ENCODE assay signal across 8 mouse cellular contexts in the genomic region with DNA sequence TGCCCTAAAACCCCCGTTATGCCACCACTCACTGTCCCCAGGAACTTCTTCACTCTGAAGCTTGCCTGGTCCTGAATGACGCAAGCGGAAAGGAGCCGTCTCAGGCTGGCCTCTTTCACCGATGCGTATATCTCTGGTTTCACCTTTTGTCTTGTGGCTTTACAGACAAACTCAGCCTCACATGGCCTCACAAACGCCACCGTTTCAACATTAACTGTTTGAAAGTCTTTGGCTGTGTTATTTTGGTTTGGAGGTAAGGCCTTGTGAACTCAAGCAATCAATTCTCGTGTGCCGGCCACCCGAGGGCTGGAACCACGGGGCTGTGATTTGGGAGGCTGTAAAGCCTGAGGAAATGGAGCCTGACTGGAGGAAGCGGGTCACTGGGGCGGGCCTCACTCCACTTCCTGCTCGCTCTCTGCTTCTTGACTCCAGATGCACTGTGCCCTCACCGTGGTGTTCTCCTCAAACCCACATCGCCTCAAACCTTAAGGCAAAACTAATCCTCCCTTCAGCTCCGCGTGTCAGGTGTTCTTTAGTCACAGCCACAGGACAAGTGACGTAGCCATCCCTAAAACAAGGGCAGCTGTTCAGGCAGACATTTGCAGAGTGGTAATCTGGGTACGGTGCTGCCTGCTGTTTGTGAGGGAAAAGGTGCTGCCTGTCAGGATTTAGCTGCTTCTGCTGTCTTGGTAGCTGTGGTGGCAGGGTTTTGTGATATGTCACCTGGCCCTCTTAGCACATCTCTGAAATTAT.
DNase-seq lines count a peak whose midpoint lies in the region; ATAC-seq and TF ChIP-seq lines count a peak whose summit lies in the region.

No protein-coding gene starts in this region.

- H3K4me1 ChIP-seq in hindbrain, embryonic 11.5 days (replicated peaks; ENCODE audit: control insufficient read depth, insufficient read depth, low read length) = peaks cover 6% of the 10 kb centered on the region
- H3K4me1 ChIP-seq in limb, embryonic 15.5 days = peaks cover 61% of the 10 kb centered on the region
- peaks cover 66% of the 10 kb centered on the region for H3K4me1 ChIP-seq in midbrain, embryonic 16.5 days (ENCODE audit: control insufficient read depth, insufficient read depth, low read length)
- peaks cover 41% of the 10 kb centered on the region for H3K4me1 ChIP-seq in thymus, adult 2 months (replicated peaks; ENCODE audit: control insufficient read depth, insufficient read depth, low read length)

- H3K36me3 ChIP-seq in hindbrain, embryonic 11.5 days (ENCODE audit: control insufficient read depth, insufficient read depth, low read length) = no peaks in the 10 kb centered on the region
- H3K36me3 ChIP-seq in limb, embryonic 15.5 days = peaks cover 7% of the 10 kb centered on the region
- H3K36me3 ChIP-seq in midbrain, embryonic 16.5 days (ENCODE audit: control insufficient read depth, insufficient read depth, low read length) = no peaks in the 10 kb centered on the region
- H3K36me3 ChIP-seq in thymus, adult 2 months (ENCODE audit: control insufficient read depth, insufficient read depth, low read length) = no peaks in the 10 kb centered on the region

- H3K4me3 ChIP-seq in hindbrain, embryonic 11.5 days (ENCODE audit: low read depth, low read length) = no peak overlapping the region
- H3K4me3 ChIP-seq in limb, embryonic 15.5 days = no peak overlapping the region
- H3K4me3 ChIP-seq in midbrain, embryonic 16.5 days (ENCODE audit: low read depth, low read length) = no peak overlapping the region
- H3K4me3 ChIP-seq in thymus, adult 2 months (ENCODE audit: control insufficient read depth, insufficient read depth, low read length) = peak overlapping the region; percentile 57

- H3K4me2 ChIP-seq in hindbrain, embryonic 11.5 days (replicated peaks; ENCODE audit: low read depth, low read length) = no peak overlapping the region
- H3K4me2 ChIP-seq in limb, embryonic 15.5 days = 0 out of 2 replicates have a peak overlapping the region, but pooled peaks have one; percentile 4
- H3K4me2 ChIP-seq in midbrain, embryonic 16.5 days (ENCODE audit: low read length) = no peak overlapping the region

- 63% methylated on average over 21 of the region's 21 CpGs for WGBS in hindbrain, embryonic 11.5 days
- 34% methylated on average over 21 of the region's 21 CpGs for WGBS in limb, embryonic 15.5 days
- WGBS in midbrain, embryonic 16.5 days = 56% methylated on average over 21 of the region's 21 CpGs
- WGBS in thymus, adult 2 months = 2% methylated on average over 21 of the region's 21 CpGs

- no peak for TF ChIP-seq CTCF in thymus, adult 2 months (IDR thresholded peaks at IDR 0.05; ENCODE audit: borderline replicate concordance, control insufficient read depth, extremely low read depth, insufficient read depth, low read length, poor library complexity)

- peak; percentile 49; the same call in 1 of the 2 replicates for TF ChIP-seq POLR2A in thymus, adult 2 months (IDR thresholded peaks at IDR 0.05; ENCODE audit: control insufficient read depth, extremely low read depth, insufficient read depth, low read length, poor library complexity)

- no peak overlapping the region for H3K9ac ChIP-seq in hindbrain, embryonic 11.5 days (ENCODE audit: low read depth, low read length)
- H3K9ac ChIP-seq in limb, embryonic 15.5 days = no peak overlapping the region
- no peak overlapping the region for H3K9ac ChIP-seq in midbrain, embryonic 16.5 days (ENCODE audit: low read depth, low read length)

- H3K27me3 ChIP-seq in hindbrain, embryonic 11.5 days (ENCODE audit: control insufficient read depth, insufficient read depth, low read length) = no peaks in the 10 kb centered on the region
- no peaks in the 10 kb centered on the region for H3K27me3 ChIP-seq in limb, embryonic 15.5 days
- no peaks in the 10 kb centered on the region for H3K27me3 ChIP-seq in midbrain, embryonic 16.5 days (ENCODE audit: control insufficient read depth, insufficient read depth, low read depth, low read length)
- no peaks in the 10 kb centered on the region for H3K27me3 ChIP-seq in thymus, adult 2 months (ENCODE audit: control insufficient read depth, insufficient read depth, low read length)

- no peaks in the 10 kb centered on the region for H3K9me3 ChIP-seq in hindbrain, embryonic 11.5 days (ENCODE audit: control insufficient read depth, low read length)
- H3K9me3 ChIP-seq in limb, embryonic 15.5 days = no peaks in the 10 kb centered on the region
- no peaks in the 10 kb centered on the region for H3K9me3 ChIP-seq in midbrain, embryonic 16.5 days (replicated peaks; ENCODE audit: control insufficient read depth, low read length, poor library complexity, severe bottlenecking)

- peak; percentile 29 for DNase-seq in R1 (ENCODE audit: low read depth, low spot score)
- peak; percentile 56 for DNase-seq in embryo, embryonic 10.5 days (ENCODE audit: low spot score)
- no peak for DNase-seq in hindbrain, embryonic 11.5 days (ENCODE audit: low spot score)
- DNase-seq in thymus, adult 2 months = peak; percentile 78
- no peak for DNase-seq in layer of hippocampus, adult 8-10 months (ENCODE audit: low spot score in 2 of 2)
- no peak for DNase-seq in right cerebral cortex, postnatal 36 days (ENCODE audit: low spot score in 2 of 2)

- peak overlapping the region; percentile 36; the same call in 1 of the 2 replicates for H3K27ac ChIP-seq in hindbrain, embryonic 11.5 days (ENCODE audit: low read depth, low read length)
- H3K27ac ChIP-seq in limb, embryonic 15.5 days = peak overlapping the region; percentile 35; the same call in 1 of the 2 replicates
- peak overlapping the region; percentile 79; the same call in 1 of the 2 replicates for H3K27ac ChIP-seq in midbrain, embryonic 16.5 days (ENCODE audit: low read length)
- H3K27ac ChIP-seq in thymus, adult 2 months (ENCODE audit: control insufficient read depth, insufficient read depth, low read length) = peak overlapping the region; percentile 91

- no peak for ATAC-seq in hindbrain, embryonic 11.5 days (ENCODE audit: low FRiP score)
- no peak for ATAC-seq in limb, embryonic 15.5 days (ENCODE audit: insufficient number of reproducible peaks, low FRiP score, low TSS enrichment, low read depth)
- no peak for ATAC-seq in midbrain, embryonic 16.5 days

Comparison
In these comparisons a context has a peak if more than half of its experiments do, and no peak if none do; other contexts are left out.
1. DNase-seq: peak in R1 (single experiment), embryo, embryonic 10.5 days (single experiment) and thymus, adult 2 months (single experiment); none in hindbrain, embryonic 11.5 days (single experiment), layer of hippocampus, adult 8-10 months (0 of 2) and right cerebral cortex, postnatal 36 days (0 of 2).
2. H3K27ac ChIP-seq: peak in every context shown above with its lines; median percentile 91 in thymus, adult 2 months; 79 in midbrain, embryonic 16.5 days; 36 in hindbrain, embryonic 11.5 days; 35 in limb, embryonic 15.5 days.